In the genomic region with DNA sequence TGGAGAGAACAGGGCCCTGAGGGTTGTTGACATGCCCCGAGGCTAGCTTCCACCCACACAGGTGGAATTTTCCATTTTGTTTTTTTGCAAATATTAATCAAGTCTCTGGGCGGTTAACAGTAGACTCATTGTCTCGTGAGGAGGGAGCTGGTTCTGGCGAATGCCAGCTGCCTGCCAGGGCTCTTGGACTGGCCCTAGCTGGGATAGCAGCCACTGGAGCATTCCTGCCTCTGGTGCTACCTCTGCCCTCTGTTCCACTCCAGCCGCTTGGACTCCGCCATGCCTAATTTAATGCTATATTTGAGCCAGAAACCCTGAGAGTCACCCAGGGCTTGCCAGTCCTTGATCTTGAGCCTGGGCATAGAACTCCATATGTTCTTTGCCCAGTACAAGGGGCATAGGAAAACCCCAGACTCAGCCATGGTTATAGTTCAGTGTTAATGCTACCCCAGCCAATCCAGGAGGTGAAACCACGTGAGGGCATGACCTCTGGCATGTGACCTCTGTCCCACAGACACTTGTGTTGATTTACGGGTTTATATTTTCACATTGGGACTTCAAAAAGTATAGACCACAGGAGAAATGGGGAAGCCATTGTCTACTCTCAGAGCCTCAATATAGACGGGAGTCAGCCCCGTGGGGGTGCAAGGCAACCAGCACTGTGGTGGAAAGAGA, we compare ENCODE assay signal across 12 mouse cellular contexts. TPM values are rescaled to one million over a fixed set of nuclear protein-coding genes. Genes with fewer than 3 reads are reported as not detected.
A peak's percentile ranks its signal among the peaks of the same experiment; 100 is the strongest.
DNase-seq lines count a peak whose midpoint lies in the region; ATAC-seq and TF ChIP-seq lines count a peak whose summit lies in the region.
"Had no signal": no experiment of that assay in that cellular context is flagged by ENCODE, and none has a peak within 500 bp of the region (broad histone marks: within the 10 kb centered on the region; RNA-seq: fewer than 3 reads in every experiment).

No protein-coding gene starts in this region.

- no peak for TF ChIP-seq CTCF in kidney, adult 2 months (conservative IDR thresholded peaks at IDR 0.05; ENCODE audit: insufficient read depth, insufficient read length, low read depth, low read length)

- peak; percentile 51; the same call in 1 of the 2 replicates for ATAC-seq in frontal cortex, adult (ENCODE audit: low TSS enrichment)
- 0 out of 2 replicates have a peak, but pooled peaks have one; percentile 53 for ATAC-seq in limb, embryonic 15.5 days (ENCODE audit: insufficient number of reproducible peaks, low FRiP score, low TSS enrichment, low read depth)
- no peak for ATAC-seq in activated CD4-positive, CD25-positive, alpha-beta regulatory T cell, adult 4 months
- ATAC-seq: midbrain, embryonic 13.5 days had no signal

- no peak for DNase-seq in frontal cortex, postnatal 25 days (ENCODE audit: low spot score in 2 of 2)
- peak; percentile 29 for DNase-seq in ovary, adult 18-20 months (ENCODE audit: low spot score)
- no peak for DNase-seq in ovary, postnatal 14 days (ENCODE audit: low spot score)
- DNase-seq in kidney, adult 2 months = peak; percentile 96
- DNase-seq in urinary bladder, adult 2 months (ENCODE audit: low spot score) = no peak
- DNase-seq: gastrocnemius, postnatal 36 days; liver, embryonic 13.5 days; thymus, postnatal 14 days had no signal

- H3K27ac ChIP-seq in kidney, adult 2 months (ENCODE audit: insufficient read depth, low read depth, low read length) = peak overlapping the region; percentile 97
- peak overlapping the region; percentile 54; the same call in 1 of the 2 replicates for H3K27ac ChIP-seq in limb, embryonic 15.5 days
- H3K27ac ChIP-seq: liver, embryonic 13.5 days; midbrain, embryonic 13.5 days had no signal

- no peaks in the 10 kb centered on the region for H3K9me3 ChIP-seq in limb, embryonic 15.5 days
- H3K9me3 ChIP-seq: liver, embryonic 13.5 days; midbrain, embryonic 13.5 days had no signal

- H3K36me3 ChIP-seq in kidney, adult 2 months (ENCODE audit: control insufficient read depth, insufficient read depth, low read length) = no peaks in the 10 kb centered on the region; the same call in 1 of the 2 replicates
- H3K36me3 ChIP-seq in limb, embryonic 15.5 days = no peaks in the 10 kb centered on the region
- H3K36me3 ChIP-seq: liver, embryonic 13.5 days; midbrain, embryonic 13.5 days had no signal

- H3K4me1 ChIP-seq in kidney, adult 2 months (ENCODE audit: control insufficient read depth, insufficient read depth, low read length) = peaks cover 48% of the 10 kb centered on the region
- peaks cover 35% of the 10 kb centered on the region for H3K4me1 ChIP-seq in limb, embryonic 15.5 days

- H3K9ac ChIP-seq in limb, embryonic 15.5 days = no peak overlapping the region
- H3K9ac ChIP-seq: liver, embryonic 13.5 days; midbrain, embryonic 13.5 days had no signal

- no peak overlapping the region for H3K4me3 ChIP-seq in kidney, adult 2 months (ENCODE audit: insufficient read depth, low read depth, low read length)
- no peak overlapping the region for H3K4me3 ChIP-seq in limb, embryonic 15.5 days
- H3K4me3 ChIP-seq: liver, embryonic 13.5 days; midbrain, embryonic 13.5 days had no signal

- no peaks in the 10 kb centered on the region for H3K27me3 ChIP-seq in kidney, adult 2 months (replicated peaks; ENCODE audit: control insufficient read depth, insufficient read depth, low read length)
- peaks cover 19% of the 10 kb centered on the region for H3K27me3 ChIP-seq in limb, embryonic 15.5 days

- 29% methylated on average over 10 of the region's 10 CpGs for WGBS in kidney, adult 2 months
- 63% methylated on average over 10 of the region's 10 CpGs for WGBS in limb, embryonic 15.5 days

- H3K4me2 ChIP-seq in limb, embryonic 15.5 days = no peak overlapping the region
- H3K4me2 ChIP-seq: liver, embryonic 13.5 days; midbrain, embryonic 13.5 days had no signal

- no peak for TF ChIP-seq POLR2A in kidney, adult 2 months (IDR thresholded peaks at IDR 0.05; ENCODE audit: low read depth, low read length)

RNA-seq across cellular contexts. Expression of gene Chdh, which starts 3.2 kb away (rescaled TPM):
- 112 and 135 TPM in 2 replicates for polyA plus RNA-seq in kidney, adult 2 months (2012; rRNA removed)
- polyA plus RNA-seq in limb, embryonic 15.5 days (2015; fragmentation: Nextera tagmentation; extraction: Ambion mirVana) = 0.81 and 0.84 TPM in 2 replicates
- polyA plus RNA-seq in urinary bladder, adult 2 months (2012; rRNA removed) = 0.77 and 0.81 TPM in 2 replicates
- polyA plus RNA-seq in activated CD4-positive, CD25-positive, alpha-beta regulatory T cell, adult 4 months (2017; shearing (Covaris generic)) = under 1 TPM; 0.41 TPM

RNA-seq across cellular contexts. Expression of gene Il17rb, which starts 3.3 kb away (rescaled TPM):
- polyA plus RNA-seq in kidney, adult 2 months (2012; rRNA removed) = 6.7 and 7.3 TPM in 2 replicates
- polyA plus RNA-seq in limb, embryonic 15.5 days (2015; fragmentation: Nextera tagmentation; extraction: Ambion mirVana) = 0.93 and 1.4 TPM in 2 replicates
- 0.38 and 0.91 TPM in 2 replicates for polyA plus RNA-seq in urinary bladder, adult 2 months (2012; rRNA removed)
- 1 to 10 TPM; 1.8 to 2.0 TPM for polyA plus RNA-seq in activated CD4-positive, CD25-positive, alpha-beta regulatory T cell, adult 4 months (2017; shearing (Covaris generic))

RNA-seq across cellular contexts. Expression of gene Actr8, which starts 33.9 kb away (rescaled TPM):
- polyA plus RNA-seq in kidney, adult 2 months (2012; rRNA removed) = 20.1 and 22.2 TPM in 2 replicates
- polyA plus RNA-seq in limb, embryonic 15.5 days (2015; fragmentation: Nextera tagmentation; extraction: Ambion mirVana) = 54.1 and 62.4 TPM in 2 replicates
- polyA plus RNA-seq in urinary bladder, adult 2 months (2012; rRNA removed) = 49.8 and 51.9 TPM in 2 replicates
- 10 to 100 TPM; 32.8 to 45.4 TPM for polyA plus RNA-seq in activated CD4-positive, CD25-positive, alpha-beta regulatory T cell, adult 4 months (2017; shearing (Covaris generic))

RNA-seq across cellular contexts. Expression of gene Selenok, which starts 43.9 kb away (rescaled TPM):
- 49.4 and 68.3 TPM in 2 replicates for polyA plus RNA-seq in kidney, adult 2 months (2012; rRNA removed)
- polyA plus RNA-seq in limb, embryonic 15.5 days (2015; fragmentation: Nextera tagmentation; extraction: Ambion mirVana) = 333 TPM in 2 replicates
- polyA plus RNA-seq in urinary bladder, adult 2 months (2012; rRNA removed) = 147 and 185 TPM in 2 replicates
- 100 to 1,000 TPM; 350 to 355 TPM for polyA plus RNA-seq in activated CD4-positive, CD25-positive, alpha-beta regulatory T cell, adult 4 months (2017; shearing (Covaris generic))

Comparison
In these comparisons a context has a peak if more than half of its experiments do, and no peak if none do; other contexts are left out.
1. DNase-seq: peak in ovary, adult 18-20 months (single experiment) and kidney, adult 2 months (single experiment); none in frontal cortex, postnatal 25 days (0 of 2), ovary, postnatal 14 days (single experiment) and urinary bladder, adult 2 months (single experiment).
2. RNA of gene Chdh, which starts 3.2 kb away (polyA plus RNA-seq): 112 to 135 TPM in kidney, adult 2 months; 0.77 to 0.81 TPM in urinary bladder, adult 2 months, 0.81 to 0.84 TPM in limb, embryonic 15.5 days and 0.41 TPM in activated CD4-positive, CD25-positive, alpha-beta regulatory T cell, adult 4 months; every median in the first group is over 10 times any median in the second.